Mouse (Mus musculus): ENCODE data around the gene Chchd10.
"Not testable (repeated sequence)": the region's sequence is repeated elsewhere in the genome, so short reads cannot be mapped to it uniquely, and the experiment has no call there.

Chchd10 gene

GRCm38 (mm10) chr10:75932891-75933290 is at the start of gene Chchd10:
Gene Chchd10, plus strand, starts transcription at chr10:75933130.
- no peak for DNase-seq

- peak; percentile 71 for DNase-seq
These were observed 49.7 kb upstream of the Chchd10 start for GRCm38 (mm10) chr10:75883232-75883552.

GRCm38 (mm10) chr10:75884742-75885141 is 48.2 kb upstream of the Chchd10 start:
- DNase-seq: no peak

- DNase-seq: not testable (repeated sequence)
These were observed 45.4 kb upstream of the Chchd10 start for GRCm38 (mm10) chr10:75887504-75887903.

- DNase-seq: no peak
These were observed 43.4 kb upstream of the Chchd10 start for GRCm38 (mm10) chr10:75889406-75890153.

- peak; percentile 94 for DNase-seq
These were observed 39.7 kb upstream of the Chchd10 start, which contains the start of gene Derl3 for GRCm38 (mm10) chr10:75893089-75893750. Gene Derl3, plus strand, starts transcription at chr10:75893413.

GRCm38 (mm10) chr10:75894601-75895000 is 38.3 kb upstream of the Chchd10 start:
- no peak for DNase-seq

- DNase-seq: no peak
These were observed 37.2 kb upstream of the Chchd10 start for GRCm38 (mm10) chr10:75895730-75896129.

- no peak for DNase-seq
These were observed 36.7 kb upstream of the Chchd10 start for GRCm38 (mm10) chr10:75896208-75896607.

- peak; percentile 78 for DNase-seq
These were observed 35.6 kb upstream of the Chchd10 start for GRCm38 (mm10) chr10:75897373-75897772.

GRCm38 (mm10) chr10:75898039-75898564 is 34.8 kb upstream of the Chchd10 start:
- no peak for DNase-seq

- DNase-seq: no peak
These were observed 34.1 kb upstream of the Chchd10 start for GRCm38 (mm10) chr10:75898846-75899245.

- no peak for DNase-seq
These were observed 28.5 kb upstream of the Chchd10 start for GRCm38 (mm10) chr10:75904391-75904790.

- DNase-seq: no peak
These were observed 26.0 kb upstream of the Chchd10 start for GRCm38 (mm10) chr10:75906882-75907281.

GRCm38 (mm10) chr10:75910698-75911097 is 22.2 kb upstream of the Chchd10 start:
- no peak for DNase-seq

- DNase-seq: no peak
These were observed 19.8 kb upstream of the Chchd10 start for GRCm38 (mm10) chr10:75913013-75913589.

GRCm38 (mm10) chr10:75915557-75915956 is 17.4 kb upstream of the Chchd10 start:
- DNase-seq: no peak

- no peak for DNase-seq
These were observed 16.1 kb upstream of the Chchd10 start for GRCm38 (mm10) chr10:75916840-75917239.

- no peak for DNase-seq
These were observed 13.9 kb upstream of the Chchd10 start for GRCm38 (mm10) chr10:75919026-75919425.

GRCm38 (mm10) chr10:75921026-75921725 is 11.8 kb upstream of the Chchd10 start, which contains the start of gene Smarcb1:
Gene Smarcb1, minus strand, starts transcription at chr10:75921617.
- DNase-seq: peak; percentile 95

GRCm38 (mm10) chr10:75921726-75922560 is 11.0 kb upstream of the Chchd10 start:
- no peak for DNase-seq

GRCm38 (mm10) chr10:75924324-75924723 is 8.6 kb upstream of the Chchd10 start:
- DNase-seq: no peak

Measured in cerebellum, adult 8-10 months (tissue).